In genomic region chr13:47217107-47217571, GRCm38 (mm10) we compare ENCODE assay signal across 12 mouse cellular contexts.
DNase-seq lines count a peak whose midpoint lies in the region; ATAC-seq and TF ChIP-seq lines count a peak whose summit lies in the region.
"Had no signal": no experiment of that assay in that cellular context is flagged by ENCODE, and none has a peak within 500 bp of the region (broad histone marks: within the 10 kb centered on the region; RNA-seq: fewer than 3 reads in every experiment).

No protein-coding gene starts in this region.

- no peak for TF ChIP-seq EP300 in stomach, postnatal 0 days (optimal IDR thresholded peaks at IDR 0.05)

- no peaks in the 10 kb centered on the region for H3K27me3 ChIP-seq in intestine, postnatal 0 days (replicated peaks; ENCODE audit: control insufficient read depth, insufficient read depth, low read length)
- H3K27me3 ChIP-seq in intestine, embryonic 16.5 days (replicated peaks; ENCODE audit: control insufficient read depth, insufficient read depth, low read length), result no peaks in the 10 kb centered on the region
- no peaks in the 10 kb centered on the region for H3K27me3 ChIP-seq in stomach, postnatal 0 days (ENCODE audit: control insufficient read depth, insufficient read depth, low read length)
- H3K27me3 ChIP-seq: liver, embryonic 12.5 days had no signal

- no peak overlapping the region for H3K4me2 ChIP-seq in intestine, postnatal 0 days (replicated peaks; ENCODE audit: low read depth)
- no peak overlapping the region for H3K4me2 ChIP-seq in intestine, embryonic 16.5 days (ENCODE audit: low read depth, low read length)
- H3K4me2 ChIP-seq in stomach, postnatal 0 days (replicated peaks; ENCODE audit: low read depth), result no peak overlapping the region
- H3K4me2 ChIP-seq: liver, embryonic 12.5 days had no signal

- H3K36me3 ChIP-seq in intestine, postnatal 0 days (ENCODE audit: control insufficient read depth, insufficient read depth), result no peaks in the 10 kb centered on the region
- no peaks in the 10 kb centered on the region for H3K36me3 ChIP-seq in intestine, embryonic 16.5 days (ENCODE audit: control insufficient read depth, insufficient read depth, low read length)
- H3K36me3 ChIP-seq in stomach, postnatal 0 days (ENCODE audit: control insufficient read depth, insufficient read depth, low read length), result no peaks in the 10 kb centered on the region; the same call in 1 of the 2 replicates
- H3K36me3 ChIP-seq: forebrain, embryonic 10.5 days; liver, embryonic 12.5 days had no signal

- TF ChIP-seq CTCF in intestine, postnatal 0 days (IDR thresholded peaks at IDR 0.05; ENCODE audit: low read depth), result no peak
- no peak for TF ChIP-seq CTCF in brain, embryonic 14.5 days (IDR thresholded peaks at IDR 0.05; ENCODE audit: borderline replicate concordance, extremely low read depth, insufficient read depth, insufficient read length)
- TF ChIP-seq CTCF in stomach, postnatal 0 days (IDR thresholded peaks at IDR 0.05; ENCODE audit: low read depth), result no peak

- no peak for ATAC-seq in intestine, postnatal 0 days
- no peak for ATAC-seq in intestine, embryonic 16.5 days
- ATAC-seq in stomach, postnatal 0 days (ENCODE audit: low FRiP score, low TSS enrichment), result peak; percentile 70
- ATAC-seq: activated CD4-positive, CD25-positive, alpha-beta regulatory T cell, adult 4 months; liver, embryonic 12.5 days had no signal

- 70% methylated on average over 5 of the region's 5 CpGs for WGBS in intestine, postnatal 0 days
- WGBS in intestine, embryonic 16.5 days, result 75% methylated on average over 5 of the region's 5 CpGs
- WGBS in stomach, postnatal 0 days, result 50% methylated on average over 5 of the region's 5 CpGs

- no peaks in the 10 kb centered on the region for H3K4me1 ChIP-seq in intestine, postnatal 0 days (replicated peaks; ENCODE audit: control insufficient read depth, insufficient read depth, low read length)
- no peaks in the 10 kb centered on the region for H3K4me1 ChIP-seq in intestine, embryonic 16.5 days (ENCODE audit: control insufficient read depth, insufficient read depth, low read length)
- no peaks in the 10 kb centered on the region; the same call in 1 of the 2 replicates for H3K4me1 ChIP-seq in stomach, postnatal 0 days (replicated peaks; ENCODE audit: control insufficient read depth, insufficient read depth)
- H3K4me1 ChIP-seq: forebrain, embryonic 10.5 days; liver, embryonic 12.5 days had no signal

- no peak overlapping the region for H3K9ac ChIP-seq in intestine, postnatal 0 days (ENCODE audit: low read depth, low read length)
- H3K9ac ChIP-seq in intestine, embryonic 16.5 days (ENCODE audit: low read depth, low read length), result no peak overlapping the region
- no peak overlapping the region for H3K9ac ChIP-seq in stomach, postnatal 0 days (ENCODE audit: low read length)
- H3K9ac ChIP-seq: liver, embryonic 12.5 days had no signal

- 0 out of 2 replicates have a peak overlapping the region, but pooled peaks have one; percentile 1 for H3K27ac ChIP-seq in intestine, postnatal 0 days (ENCODE audit: low read depth, low read length)
- H3K27ac ChIP-seq in intestine, embryonic 16.5 days (ENCODE audit: low read length), result no peak overlapping the region
- H3K27ac ChIP-seq in stomach, postnatal 0 days (replicated peaks), result peak overlapping the region; percentile 40; the same call in 1 of the 2 replicates
- H3K27ac ChIP-seq: forebrain, embryonic 10.5 days; liver, embryonic 12.5 days had no signal

- H3K9me3 ChIP-seq in intestine, postnatal 0 days (ENCODE audit: control insufficient read depth), result no peaks in the 10 kb centered on the region
- no peaks in the 10 kb centered on the region for H3K9me3 ChIP-seq in intestine, embryonic 16.5 days (ENCODE audit: control insufficient read depth, low read length)
- no peaks in the 10 kb centered on the region for H3K9me3 ChIP-seq in stomach, postnatal 0 days (ENCODE audit: control insufficient read depth, low read length)
- H3K9me3 ChIP-seq: forebrain, embryonic 10.5 days; liver, embryonic 12.5 days had no signal

- no peak overlapping the region for H3K4me3 ChIP-seq in intestine, postnatal 0 days (ENCODE audit: low read depth, low read length)
- no peak overlapping the region for H3K4me3 ChIP-seq in intestine, embryonic 16.5 days (ENCODE audit: low read length)
- H3K4me3 ChIP-seq in stomach, postnatal 0 days (ENCODE audit: low read depth, low read length), result no peak overlapping the region
- H3K4me3 ChIP-seq: forebrain, embryonic 10.5 days; liver, embryonic 12.5 days had no signal

- peak; percentile 56 for DNase-seq in lung, postnatal 36 days
- no peak for DNase-seq in lung, postnatal 14 days
- peak; percentile 61 for DNase-seq in brain, embryonic 14.5 days (ENCODE audit: low read depth)
- DNase-seq in stomach, postnatal 0 days (ENCODE audit: low spot score), result no peak
- no peak for DNase-seq in cerebellum, postnatal 14 days
- DNase-seq: gastrocnemius, postnatal 14 days; heart, postnatal 10 days had no signal

- no peak for TF ChIP-seq POLR2A in brain, embryonic 14.5 days (IDR thresholded peaks at IDR 0.05; ENCODE audit: borderline replicate concordance, extremely low read depth, insufficient read depth, insufficient read length, poor library complexity, severe bottlenecking)

Comparison
In these comparisons a context has a peak if more than half of its experiments do, and no peak if none do; other contexts are left out.
1. DNase-seq: peak in lung, postnatal 36 days (single experiment) and brain, embryonic 14.5 days (single experiment); none in lung, postnatal 14 days (single experiment), stomach, postnatal 0 days (single experiment) and cerebellum, postnatal 14 days (0 of 2).